Comparison of ENCODE assay signal across 8 mouse cellular contexts in genomic region chr6:128424269-128425019, GRCm38 (mm10). TPM values are rescaled to one million over a fixed set of nuclear protein-coding genes. Genes with fewer than 3 reads are reported as not detected.
DNase-seq lines count a peak whose midpoint lies in the region; ATAC-seq and TF ChIP-seq lines count a peak whose summit lies in the region.

Gene Itfg2 (minus strand): TSS chr6:128424931.

- H3K4me2 ChIP-seq in forebrain, embryonic 14.5 days (ENCODE audit: low read length): peak within 1 kb of the TSS; percentile 59
- peak within 1 kb of the TSS; percentile 64 for H3K4me2 ChIP-seq in neural tube, embryonic 15.5 days

- peak within 1 kb of the TSS; percentile 78 for H3K27ac ChIP-seq in ES-Bruce4 (ENCODE audit: insufficient read depth, low read length)
- peak within 1 kb of the TSS; percentile 97 for H3K27ac ChIP-seq in forebrain, embryonic 14.5 days (ENCODE audit: low read depth, low read length)
- peak within 1 kb of the TSS; percentile 100 for H3K27ac ChIP-seq in neural tube, embryonic 15.5 days (replicated peaks)

- no peak for TF ChIP-seq CTCF in ES-Bruce4 (IDR thresholded peaks at IDR 0.05; ENCODE audit: low read depth, low read length)

- peak within 1 kb of the TSS; percentile 67 for H3K4me3 ChIP-seq in ES-Bruce4 (ENCODE audit: low read depth, low read length)
- peak within 1 kb of the TSS; percentile 55 for H3K4me3 ChIP-seq in forebrain, embryonic 14.5 days (ENCODE audit: low read depth, low read length)
- H3K4me3 ChIP-seq in neural tube, embryonic 15.5 days (replicated peaks): peak within 1 kb of the TSS; percentile 63

- intact Hi-C loops in heart, postnatal 14 days (cut with DNase I): no loop called here

- TF ChIP-seq POLR2A in ES-Bruce4 (IDR thresholded peaks at IDR 0.05; ENCODE audit: insufficient read depth, low read length): no peak

- no peaks in the 10 kb centered on the region for H3K9me3 ChIP-seq in ES-Bruce4 (replicated peaks; ENCODE audit: control insufficient read depth, insufficient read depth, low read length, poor library complexity, severe bottlenecking)
- H3K9me3 ChIP-seq in forebrain, embryonic 14.5 days (replicated peaks; ENCODE audit: control insufficient read depth, low read length): no peaks in the 10 kb centered on the region
- H3K9me3 ChIP-seq in neural tube, embryonic 15.5 days (replicated peaks): no peaks in the 10 kb centered on the region

- no peaks in the 10 kb centered on the region for H3K27me3 ChIP-seq in ES-Bruce4 (ENCODE audit: control insufficient read depth, insufficient read depth, low read length, poor library complexity, severe bottlenecking)
- no peaks in the 10 kb centered on the region for H3K27me3 ChIP-seq in forebrain, embryonic 14.5 days (replicated peaks; ENCODE audit: control insufficient read depth, insufficient read depth, low read length)
- no peaks in the 10 kb centered on the region for H3K27me3 ChIP-seq in neural tube, embryonic 15.5 days (replicated peaks)

- H3K36me3 ChIP-seq in ES-Bruce4 (ENCODE audit: control insufficient read depth, insufficient read depth, low read length, poor library complexity, severe bottlenecking): peaks cover 14% of the 10 kb centered on the region
- peaks cover 15% of the 10 kb centered on the region for H3K36me3 ChIP-seq in forebrain, embryonic 14.5 days (ENCODE audit: control insufficient read depth, insufficient read depth, low read length)
- H3K36me3 ChIP-seq in neural tube, embryonic 15.5 days: peaks cover 18% of the 10 kb centered on the region

- DNase-seq in forebrain, embryonic 14.5 days (ENCODE audit: low spot score): peak; percentile 99
- peak; percentile 94 to 95 for DNase-seq in heart, postnatal 14 days
- DNase-seq in layer of hippocampus, adult 11-12 months (ENCODE audit: low spot score): peak; percentile 97
- DNase-seq in lung, adult 18-20 months: peak; percentile 96 to 97
- DNase-seq in testis, postnatal 14 days (ENCODE audit: low spot score): peak; percentile 94

- H3K9ac ChIP-seq in ES-Bruce4 (ENCODE audit: low read depth, poor library complexity, severe bottlenecking): peak within 1 kb of the TSS; percentile 42
- peak within 1 kb of the TSS; percentile 75 for H3K9ac ChIP-seq in forebrain, embryonic 14.5 days (ENCODE audit: low read length)
- H3K9ac ChIP-seq in neural tube, embryonic 15.5 days (replicated peaks): peak within 1 kb of the TSS; percentile 76

- no peaks in the 10 kb centered on the region for H3K4me1 ChIP-seq in ES-Bruce4 (ENCODE audit: control insufficient read depth, insufficient read depth, low read length)
- peaks cover 3% of the 10 kb centered on the region; the same call in 1 of the 2 replicates for H3K4me1 ChIP-seq in forebrain, embryonic 14.5 days (ENCODE audit: control insufficient read depth, insufficient read depth, low read length)
- peaks cover 6% of the 10 kb centered on the region; the same call in 1 of the 2 replicates for H3K4me1 ChIP-seq in neural tube, embryonic 15.5 days

- under 1% methylated on average over 42 of the region's 42 CpGs for WGBS in forebrain, embryonic 14.5 days
- under 1% methylated on average over 42 of the region's 42 CpGs for WGBS in neural tube, embryonic 15.5 days

- no peak for TF ChIP-seq EP300 in ES-Bruce4 (IDR thresholded peaks at IDR 0.05; ENCODE audit: insufficient read depth, low read depth, low read length)

- ATAC-seq in cerebellum, adult (ENCODE audit: insufficient number of reproducible peaks, low FRiP score, low TSS enrichment): peak; percentile 92
- ATAC-seq in forebrain, embryonic 14.5 days: peak; percentile 96
- peak; percentile 96 for ATAC-seq in neural tube, embryonic 15.5 days (ENCODE audit: low FRiP score)

RNA-seq across cellular contexts. Expression of gene Itfg2, which starts in this region (rescaled TPM):
- 16.3 and 21.6 TPM in 2 replicates for polyA plus RNA-seq in ES-Bruce4 (2011; ENCODE audit: insufficient read depth, insufficient read length, low read depth, missing spikeins)
- polyA plus RNA-seq in forebrain, embryonic 14.5 days (2014; fragmentation: Nextera tagmentation; extraction: Ambion mirVana): 28.0 and 32.1 TPM in 2 replicates
- 10 to 100 TPM; 22.3 to 23.2 TPM for total RNA-seq in heart, postnatal 14 days (2021)
- polyA plus RNA-seq in neural tube, embryonic 15.5 days (2015; fragmentation: Nextera tagmentation; extraction: Ambion mirVana): 44.0 and 46.5 TPM in 2 replicates

Comparison
In these comparisons a context has a peak if more than half of its experiments do, and no peak if none do; other contexts are left out.
1. Peak in every context shown above with its lines: DNase-seq, ATAC-seq, H3K4me3 ChIP-seq and H3K27ac ChIP-seq.